Mouse (Mus musculus) midbrain, embryonic 10.5 days (tissue): ENCODE results near the gene Fcgrt. TPM values are rescaled to one million over a fixed set of nuclear protein-coding genes. Genes with fewer than 3 reads are reported as not detected.

Experiments
- DNase-seq: peaks from one replicate; pipeline ENCODE4 v3.0.0-alpha.2; 2017; ENCODE audit warnings: low spot score
- H3K27ac ChIP-seq: fragments of 300-500 bp; sonication (generic); replicated peaks from 2 replicates; pipeline ENCODE4 v1.5.1; 2016; ENCODE audit warnings: mild to moderate bottlenecking
- H3K27me3 ChIP-seq: fragments of 300-500 bp; sonication (generic); 2 replicates; pipeline ENCODE4 v1.6.1; 2016; ENCODE audit warnings: low read depth, mild to moderate bottlenecking; ENCODE audit not compliant: poor library complexity, severe bottlenecking
- H3K36me3 ChIP-seq: fragments of 300-500 bp; sonication (generic); 2 replicates; pipeline ENCODE4 v1.6.1; 2016; ENCODE audit warnings: mild to moderate bottlenecking, moderate library complexity
- H3K4me1 ChIP-seq: fragments of 300-500 bp; sonication (generic); 2 replicates; pipeline ENCODE4 v1.6.1; 2016
- H3K4me3 ChIP-seq: fragments of 300-500 bp; sonication (generic); 2 replicates; pipeline ENCODE4 v1.5.1; 2016; ENCODE audit warnings: mild to moderate bottlenecking, moderate library complexity
- H3K9me3 ChIP-seq: fragments of 300-500 bp; sonication (generic); replicated peaks from 2 replicates; pipeline ENCODE4 v1.6.1; 2016; ENCODE audit warnings: mild to moderate bottlenecking
- WGBS: fragments of 180-500 bp; shearing (Covaris S2); methylation state at CpG from one replicate; pipeline ENCODE4 v1.1.7; 2016; 5-methylcytosine and 5-hydroxymethylcytosine counted together
- polyA plus RNA-seq: library from polyadenylated mRNA; unstranded; fragments of >200 nt; fragmentation: Nextera tagmentation; extraction: Ambion mirVana; gene quantifications from 2 replicates; pipeline ENCODE4 v1.2.1, GENCODE M21; 2016

Gene Fcgrt
- polyA plus RNA-seq, 1 experiment from 2014 or later: 12.0 TPM

DNA sequence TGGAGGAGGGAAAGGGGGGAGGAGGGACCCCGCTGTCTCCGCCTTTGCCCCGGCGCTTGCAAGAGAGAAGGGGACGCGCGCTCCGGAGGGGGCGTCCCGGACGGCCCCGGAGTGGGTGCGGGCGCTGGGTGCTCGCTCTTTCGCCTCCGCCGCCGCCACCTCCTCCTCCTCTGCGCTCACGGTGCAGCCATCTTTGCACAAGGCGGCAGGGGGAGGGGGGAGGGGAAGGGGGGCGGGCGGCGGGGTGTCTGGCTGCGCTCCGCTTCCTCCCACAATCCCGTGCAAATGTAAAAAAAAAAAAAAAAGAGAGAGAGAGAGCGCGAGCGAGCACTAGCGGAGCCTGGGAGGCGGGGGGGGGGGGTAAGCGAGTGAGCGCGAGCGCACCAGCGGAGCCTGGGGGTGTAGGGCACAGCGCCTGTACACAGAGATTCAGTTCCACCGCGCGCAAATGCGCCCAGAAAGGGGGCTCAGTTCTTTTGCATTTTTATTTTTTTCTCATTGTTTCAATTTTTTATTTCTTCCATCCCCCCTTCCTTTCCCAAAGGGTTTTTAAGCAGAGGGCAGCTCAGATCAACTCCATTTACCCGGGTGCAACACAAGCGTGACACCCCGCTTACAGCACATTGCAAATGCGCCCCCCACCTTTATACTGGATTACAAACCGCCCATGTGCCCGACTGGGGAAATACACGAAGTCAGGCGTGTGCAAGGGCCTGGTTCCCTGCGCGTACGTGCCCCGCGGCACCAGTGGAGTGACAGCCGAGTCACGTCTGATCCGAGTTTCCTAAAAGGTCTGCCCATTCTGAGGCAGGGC is 50.3 kb downstream of the Fcgrt start:
- under 1% methylated on average over 52 of the region's 59 CpGs for whole genome bisulfite sequencing
- peak; percentile 86 for DNase-seq
- Histone ChIP-seq H3K36me3 (peaks cover 28% of the 10 kb centered on the region), H3K27me3 (no peaks in the 10 kb centered on the region), H3K4me1 (peaks cover 50% of the 10 kb centered on the region), H3K27ac (peak overlapping the region; percentile 100), H3K9me3 (no peaks in the 10 kb centered on the region), H3K4me3 (peak overlapping the region; percentile 98)

DNA sequence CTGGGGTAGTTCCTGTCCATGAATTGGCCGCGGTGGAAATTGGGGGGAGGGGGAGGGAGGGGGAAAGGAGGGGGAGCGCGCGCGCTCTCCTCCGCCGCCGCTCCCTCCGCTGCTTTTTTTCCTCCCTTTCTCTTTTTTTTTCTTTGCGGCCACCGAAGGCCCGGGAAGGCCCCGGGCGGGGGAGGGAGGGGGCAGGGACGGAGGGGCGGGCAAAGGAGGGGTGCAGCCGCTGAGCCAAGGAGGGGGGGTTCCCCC is 50.9 kb downstream of the Fcgrt start, which contains the start of gene Prr12:
Gene Prr12 (minus strand): TSS at position 20 of the 255 bp plus-strand sequence.
- Histone ChIP-seq H3K36me3 (peaks cover 34% of the 10 kb centered on the region), H3K9me3 (no peaks in the 10 kb centered on the region), H3K4me3 (peak within 1 kb of the TSS; percentile 98), H3K27me3 (no peaks in the 10 kb centered on the region), H3K27ac (peak within 1 kb of the TSS; percentile 100), H3K4me1 (peaks cover 50% of the 10 kb centered on the region)
- no peak for DNase-seq
- 0% methylated on average over 15 of the region's 18 CpGs for WGBS

DNA sequence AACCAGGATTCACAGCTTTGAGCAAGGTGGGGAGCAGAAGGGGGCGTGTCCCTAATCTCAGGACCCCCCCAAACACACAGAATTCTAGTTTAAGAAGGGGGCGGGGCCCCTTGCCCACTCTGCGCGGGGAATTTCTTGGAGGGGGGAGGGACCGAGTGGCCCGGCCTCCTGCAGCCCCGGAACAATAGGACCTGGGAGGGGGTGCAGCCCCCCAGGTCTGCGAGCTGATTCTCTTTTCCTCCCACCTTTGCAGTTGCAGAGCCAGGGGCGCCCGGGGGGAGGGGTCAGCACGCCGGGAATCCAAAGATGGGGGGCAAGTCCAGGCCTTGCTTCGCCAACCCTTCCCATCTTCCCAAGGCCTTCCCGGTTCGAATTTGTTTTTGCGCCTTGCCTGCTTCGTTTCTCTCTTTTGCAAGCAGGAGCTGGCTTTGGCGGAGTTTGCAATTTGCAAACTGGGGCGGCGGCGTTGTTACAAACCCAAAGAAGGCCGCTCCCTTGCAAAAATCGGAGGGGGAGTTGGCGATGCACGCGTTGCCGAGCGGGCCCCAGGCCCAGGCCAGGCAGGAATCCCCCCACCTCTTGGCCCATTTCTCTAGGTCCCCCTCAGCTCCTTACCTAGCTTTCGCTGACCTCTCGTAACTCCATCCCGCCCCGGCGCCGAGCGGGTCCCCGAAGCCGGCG is 51.3 kb downstream of the Fcgrt start:
- DNase-seq: peak; percentile 27
- under 1% methylated on average over 37 of the region's 38 CpGs for WGBS
- Histone ChIP-seq H3K9me3 (no peaks in the 10 kb centered on the region), H3K4me1 (peaks cover 50% of the 10 kb centered on the region), H3K4me3 (peak overlapping the region; percentile 98), H3K27ac (peak overlapping the region; percentile 100), H3K36me3 (peaks cover 38% of the 10 kb centered on the region), H3K27me3 (no peaks in the 10 kb centered on the region)

DNA sequence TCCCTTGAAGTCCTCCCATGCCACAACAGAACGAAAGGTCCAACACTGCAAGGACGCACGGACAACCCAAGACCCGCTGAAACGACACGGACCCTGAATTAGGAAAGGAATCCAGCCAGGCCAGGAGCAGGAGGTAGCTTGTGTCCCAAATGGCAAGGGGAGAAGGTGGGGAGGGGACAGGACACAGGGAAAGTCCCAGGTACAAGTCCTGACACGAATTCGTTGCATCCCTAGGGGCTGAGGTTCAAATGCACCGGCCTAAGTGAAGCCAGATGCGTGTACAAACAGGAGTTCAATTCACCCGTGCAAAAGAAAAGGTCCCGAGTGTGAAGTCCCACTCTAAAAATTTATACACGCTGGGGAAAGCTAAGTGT is 52.1 kb downstream of the Fcgrt start:
- peak; percentile 32 for DNase-seq
- Histone ChIP-seq H3K27me3 (no peaks in the 10 kb centered on the region), H3K9me3 (no peaks in the 10 kb centered on the region), H3K4me1 (peaks cover 47% of the 10 kb centered on the region), H3K27ac (peak overlapping the region; percentile 100), H3K36me3 (peaks cover 46% of the 10 kb centered on the region), H3K4me3 (peak overlapping the region; percentile 98)
- 2% methylated on average over 13 of the region's 13 CpGs for WGBS

DNA sequence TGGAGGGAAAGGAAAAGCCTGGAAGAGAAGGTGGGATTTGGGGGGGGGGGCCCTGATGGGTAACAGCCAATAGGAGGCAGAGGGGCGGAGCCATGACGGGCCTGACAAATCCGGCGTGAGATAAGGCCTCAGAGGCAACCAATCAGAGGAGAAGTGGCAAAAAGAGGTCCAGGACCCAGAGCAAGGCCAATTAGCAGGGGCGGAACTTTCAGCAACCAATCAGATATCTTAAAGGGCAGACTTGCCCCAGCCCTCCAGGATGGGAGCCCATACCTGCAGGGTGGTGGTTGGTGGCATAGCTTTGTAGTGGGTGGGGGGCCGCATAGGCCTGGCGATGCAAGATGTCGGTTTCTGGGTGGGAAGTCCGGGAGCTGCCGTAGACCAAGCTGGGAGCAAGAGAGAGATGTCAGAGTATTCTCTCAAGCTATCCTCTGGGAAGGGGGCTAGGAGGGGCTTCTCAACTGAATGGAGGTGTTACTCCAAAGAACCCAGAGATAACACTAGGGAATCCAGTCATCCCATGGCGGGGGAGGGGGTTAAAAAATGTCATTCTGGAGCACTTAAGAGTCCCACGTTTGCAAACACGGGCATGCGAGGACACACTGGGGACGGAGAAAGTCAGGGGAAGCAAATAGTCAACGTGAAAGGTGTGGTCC is 52.6 kb downstream of the Fcgrt start:
- H3K27me3 ChIP-seq: no peaks in the 10 kb centered on the region
- H3K36me3 ChIP-seq: peaks cover 51% of the 10 kb centered on the region
- DNase-seq: peak; percentile 87
- peak overlapping the region; percentile 98 for H3K4me3 ChIP-seq
- peak overlapping the region; percentile 100 for H3K27ac ChIP-seq
- peaks cover 46% of the 10 kb centered on the region for H3K4me1 ChIP-seq
- H3K9me3 ChIP-seq: no peaks in the 10 kb centered on the region
- 4% methylated on average over 16 of the region's 16 CpGs for WGBS

DNA sequence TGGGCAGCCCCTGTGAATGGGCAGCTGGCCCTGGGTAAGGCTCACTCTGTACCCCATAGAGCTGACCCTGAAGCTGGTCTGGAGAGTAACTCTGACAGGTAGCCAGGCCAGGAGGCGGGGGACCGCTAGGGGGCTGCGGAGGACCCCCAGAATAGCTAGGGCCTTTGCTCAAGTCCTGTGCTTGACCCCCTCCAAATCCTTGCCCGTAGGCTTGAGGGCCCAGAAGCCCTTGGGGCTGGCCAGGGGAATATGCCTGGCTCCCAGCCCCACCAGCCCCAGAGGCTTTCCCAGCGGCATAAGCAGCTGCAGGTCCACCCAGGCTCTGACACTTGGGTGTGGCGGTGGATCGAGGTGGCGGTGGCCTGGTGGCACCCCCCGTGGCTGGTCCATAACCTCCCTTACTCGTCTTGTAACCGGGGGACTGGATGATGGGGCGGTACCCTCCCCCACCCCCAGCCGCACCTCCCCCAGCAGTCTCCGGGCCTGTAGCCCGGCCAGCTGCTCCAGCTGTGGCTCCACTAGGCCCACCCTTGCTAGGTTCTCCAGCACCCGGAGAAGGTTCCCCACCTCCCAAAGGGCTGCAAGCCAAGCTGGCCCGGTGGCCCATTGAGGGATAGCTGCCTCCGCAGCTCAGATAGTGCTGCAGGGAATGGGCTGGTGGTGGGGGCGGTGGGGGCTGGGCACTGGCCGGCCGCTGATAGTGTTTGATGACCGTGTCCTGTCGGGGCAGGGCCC is 54.6 kb downstream of the Fcgrt start:
- peak overlapping the region; percentile 98 for H3K4me3 ChIP-seq
- H3K4me1 ChIP-seq: peaks cover 38% of the 10 kb centered on the region
- no peak overlapping the region; the same call in 1 of the 2 replicates for H3K27ac ChIP-seq
- H3K27me3 ChIP-seq: no peaks in the 10 kb centered on the region
- H3K9me3 ChIP-seq: no peaks in the 10 kb centered on the region
- WGBS: 96% methylated on average over 20 of the region's 23 CpGs
- DNase-seq: no peak
- H3K36me3 ChIP-seq: peaks cover 71% of the 10 kb centered on the region

DNA sequence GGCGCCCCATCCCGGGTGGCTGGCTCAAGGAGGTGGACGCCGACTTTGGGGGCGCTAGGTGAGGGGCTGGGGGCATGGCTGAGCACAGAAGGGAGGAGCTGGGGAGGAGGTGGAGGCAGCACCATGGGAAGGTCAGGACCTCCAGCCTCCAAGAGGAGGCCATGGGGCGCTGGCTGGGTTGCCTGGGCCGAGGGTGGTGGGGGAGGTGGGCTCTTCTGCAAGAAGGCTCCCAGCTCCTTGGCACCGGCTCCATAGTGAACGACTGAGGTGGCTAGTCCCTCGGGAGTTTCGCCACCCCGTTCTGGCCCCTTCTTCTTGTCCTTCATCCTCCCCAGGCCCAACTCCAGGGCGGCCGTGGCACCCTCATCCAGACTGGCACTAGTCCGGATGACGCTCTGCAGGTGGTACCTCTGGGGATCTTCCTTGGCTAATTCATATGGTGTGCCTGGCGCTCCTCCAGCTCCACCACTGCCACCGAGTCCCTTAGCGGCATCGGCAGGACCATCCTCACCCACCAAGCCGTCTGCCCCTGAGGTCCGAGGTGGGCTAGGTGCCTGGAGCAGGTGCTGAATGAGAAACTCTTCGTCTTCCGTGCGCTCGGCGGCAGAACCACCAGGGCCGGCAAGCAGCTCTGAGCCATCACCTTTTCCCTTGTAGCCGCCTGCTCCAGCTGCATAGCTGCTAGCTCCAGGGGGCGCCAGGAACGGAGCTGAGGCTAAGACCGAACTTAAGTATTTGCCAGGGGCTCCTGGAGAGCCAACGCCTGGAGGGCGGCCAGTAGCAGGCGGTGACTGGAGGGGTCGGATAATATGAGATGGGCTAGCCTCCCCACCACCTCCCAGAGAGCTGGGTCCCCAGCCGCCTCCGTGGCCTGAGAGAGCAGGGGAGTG is 55.4 kb downstream of the Fcgrt start:
- H3K27ac ChIP-seq: no peak overlapping the region
- DNase-seq: no peak
- H3K36me3 ChIP-seq: peaks cover 79% of the 10 kb centered on the region
- peaks cover 31% of the 10 kb centered on the region for H3K4me1 ChIP-seq
- no peaks in the 10 kb centered on the region for H3K27me3 ChIP-seq
- H3K9me3 ChIP-seq: no peaks in the 10 kb centered on the region
- peak overlapping the region; percentile 98 for H3K4me3 ChIP-seq
- WGBS: 93% methylated on average over 38 of the region's 38 CpGs

DNA sequence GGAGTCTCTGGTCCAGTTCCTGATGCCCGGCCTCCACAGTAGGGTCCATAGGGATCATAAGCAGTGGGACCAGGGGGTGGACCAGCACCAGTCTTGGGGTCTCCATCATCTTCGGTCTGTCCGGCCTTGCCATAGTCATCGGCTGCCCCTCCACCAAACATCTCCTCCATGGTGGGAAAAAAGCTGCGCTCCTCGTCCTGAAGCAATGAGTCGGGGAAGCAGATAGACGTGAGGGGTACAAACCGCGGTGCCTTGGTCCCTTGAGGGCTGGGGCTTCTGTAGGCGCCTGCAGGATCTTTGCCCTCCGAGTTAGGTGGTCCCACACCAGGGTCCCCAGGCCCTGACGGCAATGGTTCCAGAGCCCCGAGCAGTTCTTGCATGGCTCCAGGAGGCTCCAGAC is 56.2 kb downstream of the Fcgrt start:
- Histone ChIP-seq H3K4me1 (peaks cover 31% of the 10 kb centered on the region), H3K27ac (no peak overlapping the region), H3K36me3 (peaks cover 87% of the 10 kb centered on the region), H3K4me3 (no peak overlapping the region), H3K9me3 (no peaks in the 10 kb centered on the region), H3K27me3 (no peaks in the 10 kb centered on the region)
- 98% methylated on average over 14 of the region's 14 CpGs for WGBS
- DNase-seq: no peak

DNA sequence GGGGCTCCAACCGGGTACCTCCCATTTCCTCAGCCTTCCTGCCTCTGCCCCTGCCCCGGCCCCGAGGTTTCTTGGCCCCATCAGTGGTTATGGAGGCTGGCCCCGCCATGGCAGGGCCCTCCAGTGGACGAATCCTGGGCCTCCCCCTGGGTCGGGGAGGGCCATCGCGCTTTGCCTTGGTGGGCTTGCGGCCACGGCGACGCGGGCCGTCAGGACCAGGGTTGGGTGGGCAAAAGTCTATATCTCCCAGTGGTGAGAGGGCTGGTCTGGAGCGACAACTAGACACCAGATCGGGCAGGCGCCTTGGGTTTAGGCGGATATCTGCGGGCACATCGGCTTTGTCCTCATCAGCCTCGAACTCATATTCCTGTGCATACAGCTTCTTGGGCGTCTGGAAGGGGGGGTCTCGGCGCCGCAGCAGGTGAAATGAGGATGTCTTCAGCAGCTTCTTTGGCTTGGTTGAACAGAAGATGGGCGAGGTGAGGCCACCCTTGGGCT is 56.7 kb downstream of the Fcgrt start:
- Histone ChIP-seq H3K36me3 (peaks cover 93% of the 10 kb centered on the region), H3K27ac (no peak overlapping the region), H3K4me3 (peak overlapping the region; percentile 14; the same call in 1 of the 2 replicates), H3K9me3 (no peaks in the 10 kb centered on the region), H3K4me1 (peaks cover 28% of the 10 kb centered on the region), H3K27me3 (no peaks in the 10 kb centered on the region)
- DNase-seq: no peak
- 95% methylated on average over 26 of the region's 26 CpGs for WGBS

DNA sequence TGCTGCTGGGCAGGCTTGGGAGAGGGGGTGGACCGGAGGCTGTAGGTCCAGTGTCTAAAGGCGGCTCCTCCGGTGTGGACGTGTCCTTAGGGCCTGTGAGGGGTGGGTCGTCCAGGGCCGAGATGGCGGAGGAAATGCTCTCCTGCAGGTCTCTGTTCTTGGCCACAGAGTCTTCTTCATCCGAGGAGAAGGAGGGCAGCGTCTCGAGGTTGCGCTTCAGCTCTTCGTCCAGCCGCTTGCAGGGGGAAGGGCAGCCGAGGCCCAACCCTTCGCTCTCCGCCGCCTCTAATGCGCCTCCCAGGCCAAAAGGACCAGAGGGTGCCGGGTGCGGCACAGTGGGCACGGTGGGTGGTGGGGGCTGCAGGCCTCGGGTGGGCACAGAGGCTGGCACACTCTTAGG is 57.9 kb downstream of the Fcgrt start:
- WGBS: 96% methylated on average over 22 of the region's 22 CpGs
- Histone ChIP-seq H3K4me3 (0 out of 2 replicates have a peak overlapping the region, but pooled peaks have one; percentile 11), H3K27me3 (no peaks in the 10 kb centered on the region), H3K9me3 (no peaks in the 10 kb centered on the region), H3K27ac (no peak overlapping the region), H3K36me3 (peaks cover 100% of the 10 kb centered on the region), H3K4me1 (peaks cover 16% of the 10 kb centered on the region)
- no peak for DNase-seq

DNA sequence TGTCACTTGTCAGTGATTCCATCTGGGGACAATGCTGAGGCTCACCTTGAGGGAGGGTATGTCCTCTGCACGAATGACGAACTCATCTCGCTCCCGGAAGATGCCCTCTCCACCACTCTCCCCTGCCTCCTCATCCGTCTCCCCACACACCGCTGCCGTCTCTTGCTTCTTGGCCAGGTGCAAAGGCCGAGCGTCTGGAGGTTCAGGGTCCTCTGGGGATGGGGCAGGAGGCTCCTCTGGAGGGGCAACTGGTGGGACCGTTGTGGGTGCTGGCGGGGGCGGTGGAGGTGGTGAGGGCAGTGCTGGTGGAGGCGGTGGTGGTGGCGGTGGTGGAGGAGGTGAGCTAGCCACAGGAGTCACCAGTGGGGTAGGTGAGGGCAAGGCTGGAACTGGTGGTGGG is 60.3 kb downstream of the Fcgrt start:
- no peaks in the 10 kb centered on the region for H3K4me1 ChIP-seq
- no peak for DNase-seq
- 98% methylated on average over 14 of the region's 14 CpGs for WGBS
- no peak overlapping the region for H3K27ac ChIP-seq
- H3K4me3 ChIP-seq: peak overlapping the region; percentile 14; the same call in 1 of the 2 replicates
- no peaks in the 10 kb centered on the region for H3K9me3 ChIP-seq
- H3K27me3 ChIP-seq: no peaks in the 10 kb centered on the region
- peaks cover 100% of the 10 kb centered on the region for H3K36me3 ChIP-seq
